Mouse (Mus musculus): Measurements from ENCODE around the gene AU040320.

The AU040320 gene

DNA sequence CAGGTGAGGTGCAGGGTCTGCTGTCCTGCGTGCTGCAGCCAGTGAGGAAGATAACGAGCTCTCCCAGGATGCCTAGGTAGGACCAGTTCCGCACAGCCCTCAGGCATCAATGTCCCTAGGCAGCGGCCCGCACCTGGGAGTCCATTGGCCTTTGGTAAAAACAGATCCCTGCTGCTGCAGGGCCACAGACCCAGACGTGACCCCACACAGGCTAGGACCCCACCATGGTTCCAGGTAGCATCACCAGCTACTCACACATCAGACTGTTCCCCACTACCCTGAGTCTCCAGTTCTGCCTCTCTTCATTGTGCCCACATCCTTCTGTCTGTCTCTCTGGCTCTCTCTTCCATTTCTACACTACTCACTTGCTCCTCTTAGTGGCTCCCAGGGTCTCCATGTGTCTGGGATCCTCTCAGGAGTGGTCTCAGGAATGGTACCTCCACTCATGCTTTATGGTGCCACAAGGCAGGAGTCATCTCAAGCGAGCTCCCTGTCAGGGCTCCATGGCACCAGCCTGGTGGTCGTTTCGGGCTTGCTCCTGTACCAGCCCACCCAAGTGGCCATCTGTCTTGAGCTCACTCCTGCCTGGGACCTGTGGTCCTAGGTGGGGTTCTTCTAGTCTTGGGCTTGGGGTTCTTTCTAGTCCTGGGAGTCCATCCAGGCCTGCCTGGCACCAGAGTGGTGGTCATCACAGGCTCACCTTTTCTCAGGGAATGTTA lies 107.1 kb downstream of the AU040320 start:
- no peak for DNase-seq (ENCODE audit: low spot score in 2 of 2)

- DNase-seq (ENCODE audit: low spot score in 2 of 2): no peak
These were observed 108.3 kb downstream of the AU040320 start for GRCm38 (mm10) chr4:126861514-126862266.

DNA sequence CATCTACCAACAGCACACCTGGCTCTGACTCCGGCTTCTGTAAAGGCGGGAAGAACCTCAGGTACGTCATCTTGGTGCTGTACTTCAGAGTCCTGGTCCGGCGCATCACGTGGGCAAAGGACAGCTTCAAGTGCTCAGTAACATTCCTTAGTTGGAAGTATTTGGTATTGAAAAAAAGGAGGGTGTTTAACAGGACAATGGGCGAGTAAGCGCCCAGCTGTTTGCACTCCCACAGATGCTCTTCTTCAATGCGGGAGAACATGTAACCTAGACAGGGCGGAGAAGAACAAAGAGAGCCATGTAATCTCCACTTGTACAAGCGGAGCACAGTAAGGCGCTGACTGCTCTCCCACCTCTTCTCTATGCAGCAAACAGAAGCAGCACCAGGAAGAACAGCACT lies 115.4 kb downstream of the AU040320 start:
- no peak for DNase-seq (ENCODE audit: low spot score in 2 of 2)

GRCm38 (mm10) chr4:126872717-126873116 lies 119.4 kb downstream of the AU040320 start:
- DNase-seq (ENCODE audit: low spot score in 2 of 2): no peak

DNA sequence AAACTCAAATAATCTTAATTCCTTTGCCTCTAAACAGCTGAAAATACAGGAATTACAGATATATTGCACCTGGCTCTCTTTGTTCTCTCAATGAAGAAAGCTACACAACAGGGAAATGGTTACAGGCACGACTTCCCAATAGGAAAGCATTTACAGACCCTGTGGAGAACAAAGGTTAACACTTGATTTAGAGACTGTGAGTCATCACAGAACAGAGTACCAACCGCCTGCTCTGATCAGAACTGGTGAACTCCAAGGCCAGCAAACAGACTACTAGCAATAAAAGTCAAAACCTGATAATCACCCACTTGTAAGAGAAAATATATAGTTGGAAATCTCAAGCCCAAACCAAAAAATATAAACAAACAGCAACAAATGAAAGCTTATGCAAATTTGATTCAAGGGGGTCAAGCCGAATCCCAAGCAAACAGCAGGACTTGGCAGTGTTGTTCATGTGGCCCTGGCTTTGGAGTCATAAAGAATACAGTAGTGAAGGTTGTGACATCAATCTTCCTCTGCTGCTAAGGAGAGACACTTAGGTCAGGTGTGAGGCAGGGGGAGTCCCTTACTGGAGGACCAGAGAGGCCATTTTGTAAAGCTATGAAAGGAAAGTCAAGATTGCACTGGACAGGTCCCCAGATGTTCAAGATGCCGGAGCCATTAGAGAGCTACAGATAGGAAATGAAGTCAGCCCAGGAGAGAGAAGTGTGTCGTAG lies 126.4 kb downstream of the AU040320 start:
- DNase-seq (ENCODE audit: low spot score in 2 of 2): no peak

DNA sequence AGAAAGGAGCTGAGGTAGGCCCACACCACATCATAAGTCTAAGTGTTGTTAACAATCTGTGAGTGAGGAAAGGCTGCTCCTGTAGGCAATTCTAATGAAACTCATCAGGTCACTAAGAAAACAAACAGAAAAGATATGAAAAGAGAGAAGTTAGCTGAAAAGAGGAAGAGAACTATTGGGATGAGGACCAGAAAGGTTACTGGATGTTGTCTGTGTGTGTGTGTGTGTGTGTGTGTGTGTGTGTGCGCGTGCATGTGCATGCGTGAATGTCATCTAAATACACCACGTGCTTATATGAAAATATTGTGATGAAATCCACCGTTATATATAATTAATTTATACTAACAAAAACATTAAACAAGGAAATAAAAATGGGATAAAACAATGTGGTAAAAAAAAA lies 130.3 kb downstream of the AU040320 start:
- no peak for DNase-seq (ENCODE audit: low spot score in 2 of 2)

DNA sequence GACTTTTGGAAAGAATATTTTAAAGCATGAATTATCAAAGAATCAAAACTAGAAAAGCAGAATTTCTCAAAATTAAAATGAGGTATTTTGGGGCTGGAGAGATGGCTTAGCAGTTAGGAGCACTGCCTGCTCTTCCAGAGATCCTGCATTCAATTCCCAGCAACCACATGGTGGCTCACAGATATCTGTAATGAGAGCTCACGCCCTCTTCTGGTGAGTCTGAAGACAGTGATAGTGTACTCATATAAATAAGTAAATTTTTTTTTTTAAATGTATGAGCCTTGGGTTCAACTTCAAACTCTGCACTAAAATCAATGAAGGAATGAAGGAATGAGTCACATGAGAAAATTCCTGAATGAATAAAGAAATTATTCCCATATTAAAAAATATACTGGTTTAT lies 132.6 kb downstream of the AU040320 start:
- no peak for DNase-seq (ENCODE audit: low spot score in 2 of 2)

- DNase-seq (ENCODE audit: low spot score in 2 of 2): no peak
These were observed 136.5 kb downstream of the AU040320 start for GRCm38 (mm10) chr4:126889879-126890278.

Measured in cerebellum, postnatal 4 days (tissue).